Mouse (Mus musculus) myocyte (in vitro differentiated cells): ENCODE results near the gene L2hgdh.

Experiments used
- E2F4 ChIP-seq: IDR thresholded peaks from one replicate; pipeline ENCODE4 v1.6.1; 2011; ENCODE audit warnings: mild to moderate bottlenecking, control low read depth, moderate library complexity; ENCODE audit not compliant: insufficient read depth
- POLR2A ChIP-seq: IDR thresholded peaks from one replicate; pipeline ENCODE4 v1.6.1; 2011; ENCODE audit warnings: low read depth, mild to moderate bottlenecking, control low read depth, moderate library complexity; ENCODE audit not compliant: insufficient read length
- POLR2AphosphoS2 ChIP-seq: IDR thresholded peaks from one replicate; pipeline ENCODE4 v1.6.1; 2011; ENCODE audit warnings: low read depth, control low read depth; ENCODE audit not compliant: insufficient read length

DNA sequence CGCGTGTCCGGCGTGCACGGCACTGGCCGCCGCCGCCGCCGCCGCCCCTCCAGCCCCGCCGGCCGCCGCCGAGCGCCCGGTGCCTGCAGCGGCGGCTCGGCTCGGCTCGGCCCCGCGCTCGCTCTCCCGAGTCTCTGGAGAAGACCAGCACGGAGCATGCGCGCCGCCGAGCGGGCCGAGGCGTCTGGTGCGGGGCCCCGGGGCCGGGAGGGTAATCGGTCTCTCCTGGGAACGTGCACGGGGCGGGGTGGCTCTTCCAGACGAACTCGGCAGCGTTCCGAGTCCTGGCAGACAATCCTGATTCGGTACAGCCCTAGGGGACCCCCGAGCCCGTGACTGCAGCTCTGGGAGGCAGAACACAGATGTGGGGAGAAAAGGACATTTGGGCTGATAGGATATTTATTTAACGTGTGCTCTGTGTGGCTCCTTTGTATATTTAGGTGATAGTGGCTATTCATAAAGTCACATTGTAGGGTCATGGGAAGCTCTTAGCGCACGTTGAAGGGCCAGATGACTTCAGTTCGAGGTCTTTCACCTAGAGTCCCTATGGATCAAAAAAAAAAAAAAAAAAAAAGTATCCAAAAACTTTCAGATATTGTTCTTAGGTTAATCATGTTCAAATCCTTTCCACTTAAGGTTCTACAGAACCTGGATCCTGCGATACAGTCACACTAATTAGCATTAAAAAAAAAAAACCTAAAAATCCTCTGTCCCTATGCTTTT is 42.4 kb downstream of the L2hgdh start:
- TF ChIP-seq POLR2A (peak; percentile 68), POLR2AphosphoS2 (no peak), E2F4 (no peak)
